Mouse (Mus musculus): Measurements from ENCODE around the gene Cttnbp2. TPM values are rescaled to one million over a fixed set of nuclear protein-coding genes. Genes with fewer than 3 reads are reported as not detected.

Gene Cttnbp2
- polyA plus RNA-seq, 1 experiment from 2014 or later: 6.3 TPM

DNA sequence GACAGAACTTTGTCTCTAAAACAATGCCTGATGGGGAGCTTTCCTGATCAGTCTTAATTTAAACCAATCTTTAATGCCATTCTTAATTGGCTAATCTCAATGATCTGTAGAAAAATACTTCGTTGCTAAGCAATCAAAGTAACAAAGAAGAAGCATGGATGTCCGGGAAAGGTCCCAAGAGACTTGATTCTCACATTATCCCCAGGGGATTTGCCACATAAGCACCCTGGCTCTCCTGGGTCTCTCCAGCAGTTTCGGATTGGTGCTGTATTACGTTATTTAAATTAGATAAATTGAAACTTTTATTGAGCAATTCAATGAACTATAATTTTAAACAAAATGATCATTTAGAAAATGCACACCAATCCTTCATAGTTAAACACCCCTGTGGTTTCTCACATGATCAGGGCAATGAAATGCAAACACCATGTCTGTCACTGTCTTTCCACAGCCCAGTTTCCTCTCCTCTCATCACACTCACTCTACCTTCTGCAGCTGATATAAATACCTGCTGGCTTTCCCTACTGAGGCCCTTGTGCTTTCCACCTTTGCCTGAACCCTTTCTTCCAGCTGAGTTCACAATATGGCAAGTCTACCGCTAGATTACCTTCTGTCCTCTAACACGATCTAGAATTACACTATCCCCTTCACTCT is 22.3 kb downstream of the Cttnbp2 start:
- no peak for TF ChIP-seq CTCF (IDR thresholded peaks at IDR 0.05; ENCODE audit: low read depth)
- ATAC-seq: no peak
- 84% methylated on average over 6 of the region's 6 CpGs for WGBS
- H3K9ac ChIP-seq (ENCODE audit: low read depth, low read length): no peak overlapping the region
- H3K36me3 ChIP-seq (ENCODE audit: control insufficient read depth, insufficient read depth): no peaks in the 10 kb centered on the region
- H3K4me3 ChIP-seq (ENCODE audit: low read depth, low read length): no peak overlapping the region
- no peaks in the 10 kb centered on the region for H3K4me1 ChIP-seq (replicated peaks; ENCODE audit: control insufficient read depth, insufficient read depth, low read length)
- H3K27me3 ChIP-seq (replicated peaks; ENCODE audit: control insufficient read depth, insufficient read depth, low read length): no peaks in the 10 kb centered on the region
- H3K9me3 ChIP-seq (ENCODE audit: control insufficient read depth): no peaks in the 10 kb centered on the region
- no peak overlapping the region for H3K4me2 ChIP-seq (replicated peaks; ENCODE audit: low read depth)
- H3K27ac ChIP-seq (ENCODE audit: low read depth, low read length): no peak overlapping the region

DNA sequence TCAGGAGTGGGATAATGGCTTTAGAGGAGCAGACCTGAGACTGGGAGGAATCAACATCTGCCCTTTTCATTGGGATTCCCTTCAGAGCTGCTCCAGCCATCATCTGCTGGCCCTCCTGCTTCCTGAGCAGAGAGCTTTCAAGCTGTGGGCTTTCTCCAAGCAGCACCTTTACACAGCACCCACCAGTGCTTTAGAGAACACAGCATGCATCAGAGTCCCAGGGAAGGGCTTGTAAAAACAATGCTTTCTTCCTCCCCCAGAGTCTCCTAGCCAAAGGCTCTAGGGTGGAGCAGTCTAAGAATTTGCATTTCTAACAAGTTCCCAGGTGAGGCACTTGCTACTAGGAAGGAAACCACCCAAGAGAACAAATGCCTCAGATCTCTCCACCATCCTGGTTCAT is 29.6 kb downstream of the Cttnbp2 start:
- no peak for ATAC-seq
- Histone ChIP-seq H3K9me3 (ENCODE audit: control insufficient read depth) (no peaks in the 10 kb centered on the region), H3K4me3 (ENCODE audit: low read depth, low read length) (no peak overlapping the region), H3K36me3 (ENCODE audit: control insufficient read depth, insufficient read depth) (no peaks in the 10 kb centered on the region), H3K27me3 (replicated peaks; ENCODE audit: control insufficient read depth, insufficient read depth, low read length) (no peaks in the 10 kb centered on the region), H3K27ac (ENCODE audit: low read depth, low read length) (no peak overlapping the region), H3K4me1 (replicated peaks; ENCODE audit: control insufficient read depth, insufficient read depth, low read length) (no peaks in the 10 kb centered on the region), H3K4me2 (replicated peaks; ENCODE audit: low read depth) (no peak overlapping the region), H3K9ac (ENCODE audit: low read depth, low read length) (no peak overlapping the region)
- TF ChIP-seq CTCF (IDR thresholded peaks at IDR 0.05; ENCODE audit: low read depth): no peak

DNA sequence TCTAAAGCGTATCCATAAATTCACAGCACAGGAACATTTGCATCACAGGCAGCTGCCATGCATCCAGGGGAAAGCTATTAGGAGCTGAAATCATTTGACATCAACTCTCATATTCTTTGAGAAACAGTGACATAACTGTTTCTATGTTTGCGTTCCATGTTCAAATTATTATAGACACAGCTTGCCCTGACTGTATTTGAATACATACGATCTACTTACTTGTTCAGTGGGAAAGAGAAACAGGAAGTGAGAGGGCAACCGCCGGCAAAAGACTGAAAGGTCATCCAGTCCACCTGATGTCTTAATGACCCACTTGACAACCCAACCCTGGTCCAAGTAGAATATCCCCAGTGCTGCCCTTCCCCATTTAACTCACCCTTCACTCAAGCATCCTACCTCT is 30.6 kb downstream of the Cttnbp2 start:
- Histone ChIP-seq H3K9ac (ENCODE audit: low read depth, low read length) (no peak overlapping the region), H3K4me2 (replicated peaks; ENCODE audit: low read depth) (no peak overlapping the region), H3K27ac (ENCODE audit: low read depth, low read length) (no peak overlapping the region), H3K4me3 (ENCODE audit: low read depth, low read length) (no peak overlapping the region), H3K36me3 (ENCODE audit: control insufficient read depth, insufficient read depth) (no peaks in the 10 kb centered on the region), H3K27me3 (replicated peaks; ENCODE audit: control insufficient read depth, insufficient read depth, low read length) (no peaks in the 10 kb centered on the region), H3K9me3 (ENCODE audit: control insufficient read depth) (no peaks in the 10 kb centered on the region), H3K4me1 (replicated peaks; ENCODE audit: control insufficient read depth, insufficient read depth, low read length) (no peaks in the 10 kb centered on the region)
- TF ChIP-seq CTCF (IDR thresholded peaks at IDR 0.05; ENCODE audit: low read depth): no peak
- WGBS: 80% methylated on average over 5 of the region's 5 CpGs
- no peak for ATAC-seq

DNA sequence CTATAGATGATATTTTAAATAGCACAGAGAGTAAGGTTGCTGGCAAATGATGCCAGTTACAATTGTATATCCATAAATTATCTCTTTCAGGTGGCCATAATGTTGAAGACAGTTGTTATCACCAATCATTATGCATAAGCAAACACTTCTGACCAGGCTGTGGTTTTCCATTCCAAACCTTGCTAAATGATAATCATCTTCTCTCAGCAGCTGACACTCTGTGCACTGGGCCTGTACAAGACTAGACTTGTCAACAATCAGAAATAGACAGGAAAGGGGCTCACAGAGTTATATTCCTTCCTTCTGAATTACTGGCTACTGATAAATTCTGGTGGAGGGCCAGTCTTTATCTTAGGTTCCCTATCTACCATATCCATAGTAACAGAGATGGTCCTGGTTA is 32.1 kb downstream of the Cttnbp2 start:
- Histone ChIP-seq H3K4me3 (ENCODE audit: low read depth, low read length) (no peak overlapping the region), H3K9ac (ENCODE audit: low read depth, low read length) (no peak overlapping the region), H3K27me3 (replicated peaks; ENCODE audit: control insufficient read depth, insufficient read depth, low read length) (no peaks in the 10 kb centered on the region), H3K9me3 (ENCODE audit: control insufficient read depth) (no peaks in the 10 kb centered on the region), H3K27ac (ENCODE audit: low read depth, low read length) (no peak overlapping the region), H3K4me1 (replicated peaks; ENCODE audit: control insufficient read depth, insufficient read depth, low read length) (no peaks in the 10 kb centered on the region), H3K4me2 (replicated peaks; ENCODE audit: low read depth) (no peak overlapping the region), H3K36me3 (ENCODE audit: control insufficient read depth, insufficient read depth) (no peaks in the 10 kb centered on the region)
- no peak for ATAC-seq
- TF ChIP-seq CTCF (IDR thresholded peaks at IDR 0.05; ENCODE audit: low read depth): no peak

DNA sequence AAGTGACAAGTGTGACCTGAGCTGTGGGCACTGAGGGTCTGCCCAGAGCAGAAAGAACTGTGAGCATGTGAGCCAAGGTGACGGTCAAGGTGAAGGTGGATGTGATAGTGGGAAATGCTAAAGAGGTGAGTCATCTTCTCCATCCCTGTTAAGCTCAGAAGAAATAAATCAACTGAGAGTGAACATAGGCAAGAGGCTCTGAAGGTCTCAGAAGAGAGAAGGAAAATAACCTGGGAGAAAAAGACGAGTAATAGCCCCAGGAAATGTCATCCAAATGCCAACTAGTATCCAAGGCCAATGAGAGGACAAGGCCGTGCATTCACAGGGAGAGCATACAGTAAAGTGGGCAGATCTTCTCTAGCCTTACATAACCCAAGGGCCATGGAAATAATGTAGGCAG is 32.9 kb downstream of the Cttnbp2 start:
- H3K4me3 ChIP-seq (ENCODE audit: low read depth, low read length): no peak overlapping the region
- H3K4me2 ChIP-seq (replicated peaks; ENCODE audit: low read depth): no peak overlapping the region
- no peaks in the 10 kb centered on the region for H3K9me3 ChIP-seq (ENCODE audit: control insufficient read depth)
- no peaks in the 10 kb centered on the region for H3K36me3 ChIP-seq (ENCODE audit: control insufficient read depth, insufficient read depth)
- TF ChIP-seq CTCF (IDR thresholded peaks at IDR 0.05; ENCODE audit: low read depth): no peak
- no peaks in the 10 kb centered on the region for H3K4me1 ChIP-seq (replicated peaks; ENCODE audit: control insufficient read depth, insufficient read depth, low read length)
- no peak overlapping the region for H3K9ac ChIP-seq (ENCODE audit: low read depth, low read length)
- ATAC-seq: no peak
- H3K27ac ChIP-seq (ENCODE audit: low read depth, low read length): no peak overlapping the region
- H3K27me3 ChIP-seq (replicated peaks; ENCODE audit: control insufficient read depth, insufficient read depth, low read length): no peaks in the 10 kb centered on the region
- WGBS: 83% methylated on average over 3 of the region's 3 CpGs

DNA sequence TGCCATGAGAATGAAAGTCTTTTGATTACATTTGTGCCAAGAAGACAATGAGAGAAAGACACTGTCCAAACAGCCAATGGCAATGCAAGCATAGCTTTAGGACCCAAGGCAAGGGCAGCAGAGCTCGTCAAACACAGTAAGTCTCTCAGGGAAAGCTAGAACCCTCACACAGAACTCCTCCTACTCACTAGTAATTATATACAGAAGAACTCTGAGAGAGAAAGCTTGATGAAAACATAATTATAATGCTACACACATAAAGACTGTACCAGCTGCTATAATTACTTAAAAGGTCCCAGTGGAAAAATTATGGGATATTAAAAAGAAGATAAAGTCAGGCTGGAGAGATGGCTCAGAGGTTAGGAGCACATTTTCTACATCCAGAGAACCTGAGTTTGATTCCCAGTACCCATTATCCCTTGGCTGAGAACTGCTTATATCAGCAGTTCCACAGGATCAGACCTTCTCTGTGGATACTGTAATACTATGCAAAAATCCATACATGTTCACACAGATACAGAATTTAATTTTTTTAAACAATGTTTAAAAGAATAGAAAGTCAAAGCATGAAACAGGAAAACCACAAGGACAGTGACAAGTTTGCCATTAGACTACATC is 37.2 kb downstream of the Cttnbp2 start:
- H3K4me2 ChIP-seq (replicated peaks; ENCODE audit: low read depth): no peak overlapping the region
- ATAC-seq: no peak
- H3K4me1 ChIP-seq (replicated peaks; ENCODE audit: control insufficient read depth, insufficient read depth, low read length): no peaks in the 10 kb centered on the region
- no peak overlapping the region for H3K27ac ChIP-seq (ENCODE audit: low read depth, low read length)
- WGBS: 77% methylated on average over 1 of the region's 1 CpGs
- no peaks in the 10 kb centered on the region for H3K9me3 ChIP-seq (ENCODE audit: control insufficient read depth)
- no peaks in the 10 kb centered on the region for H3K27me3 ChIP-seq (replicated peaks; ENCODE audit: control insufficient read depth, insufficient read depth, low read length)
- no peak for TF ChIP-seq CTCF (IDR thresholded peaks at IDR 0.05; ENCODE audit: low read depth)
- no peaks in the 10 kb centered on the region for H3K36me3 ChIP-seq (ENCODE audit: control insufficient read depth, insufficient read depth)
- H3K9ac ChIP-seq (ENCODE audit: low read depth, low read length): no peak overlapping the region
- H3K4me3 ChIP-seq (ENCODE audit: low read depth, low read length): no peak overlapping the region

Measured in intestine, postnatal 0 days (tissue).